Mouse (Mus musculus) right cerebral cortex, adult 2 months (tissue): ENCODE results near the gene Slc22a15.

Source experiments
- DNase-seq, 2 experiments: peaks; one replicate each; pipeline ENCODE4 v3.0.0; 2021 to 2022; ENCODE audit warnings: low spot score in 2 of 2

Slc22a15 gene

DNA sequence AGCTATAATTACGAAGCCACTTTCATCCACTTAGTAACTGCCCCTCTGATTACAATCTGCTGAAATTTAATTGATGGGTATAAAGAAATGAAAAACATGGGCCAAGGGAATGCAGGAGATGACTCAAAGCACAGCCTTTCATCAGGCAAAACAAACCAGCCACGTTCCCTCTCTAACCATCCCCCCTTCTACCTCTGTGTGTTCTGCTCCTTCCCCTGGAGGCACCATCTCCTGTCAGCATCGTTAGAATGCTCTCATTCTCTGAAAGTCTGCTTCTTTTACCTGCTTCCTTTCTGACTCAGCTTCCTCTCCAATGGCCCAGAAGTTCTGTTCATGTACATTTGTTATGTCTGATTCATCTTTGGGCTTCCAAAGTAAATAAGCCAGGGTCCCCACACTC lies 6.6 kb downstream of the Slc22a15 start:
- DNase-seq: peak; percentile 12 to 13

DNA sequence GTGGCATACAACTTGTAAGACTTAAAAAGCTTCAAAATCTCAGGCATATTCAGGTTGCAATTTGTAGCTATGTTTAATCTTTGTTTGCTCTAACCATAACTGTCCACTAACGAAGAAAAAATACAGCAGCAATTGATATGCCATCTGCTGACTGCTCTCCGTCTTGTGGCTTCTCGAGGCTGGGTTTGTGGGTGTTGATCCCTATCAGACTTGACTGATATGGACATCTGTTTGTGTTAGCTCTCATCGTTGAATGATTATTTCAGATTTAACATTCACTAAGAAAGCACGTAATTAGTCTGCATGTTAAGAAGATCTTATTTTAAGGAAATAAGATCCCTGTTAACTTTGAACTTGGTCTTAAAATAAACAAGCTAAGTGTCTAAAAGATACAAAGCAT lies 7.7 kb downstream of the Slc22a15 start:
- DNase-seq: no peak

DNA sequence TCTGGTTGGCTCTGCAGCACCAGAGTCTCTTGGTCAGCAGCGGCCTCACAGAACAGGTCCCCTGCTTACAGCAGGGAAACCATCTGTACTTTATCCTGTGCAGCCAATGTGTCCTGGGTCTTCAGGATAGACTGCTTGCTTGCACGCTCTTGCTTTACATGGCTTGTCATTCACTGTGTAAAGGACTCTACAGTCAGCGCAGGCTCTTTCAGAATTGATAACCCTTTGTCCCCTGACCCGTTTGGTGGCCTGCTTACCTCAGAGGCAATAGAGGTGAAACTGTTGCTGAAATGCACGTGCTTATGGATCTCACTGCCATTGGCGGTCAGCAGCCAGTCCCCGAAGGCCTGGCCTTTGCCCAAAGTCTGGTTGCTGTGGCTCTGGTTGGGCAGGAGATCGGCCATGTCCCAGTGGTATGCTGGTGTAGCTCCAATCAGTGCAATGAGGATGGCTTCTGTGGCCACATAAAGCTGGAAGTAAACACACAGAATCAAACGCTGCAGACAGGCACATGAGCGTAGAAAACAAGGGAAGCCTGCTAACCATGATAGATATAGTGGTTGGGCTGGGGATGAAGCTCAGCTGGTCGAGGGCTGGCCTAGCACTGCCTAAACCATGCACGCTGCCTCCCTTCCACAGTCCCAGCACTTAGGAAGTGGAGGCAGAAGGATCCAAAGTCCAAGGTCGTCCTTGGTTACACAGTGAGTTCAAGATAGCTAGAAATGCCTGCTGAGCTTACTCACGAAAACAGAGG lies 9.0 kb downstream of the Slc22a15 start:
- no peak for DNase-seq

DNA sequence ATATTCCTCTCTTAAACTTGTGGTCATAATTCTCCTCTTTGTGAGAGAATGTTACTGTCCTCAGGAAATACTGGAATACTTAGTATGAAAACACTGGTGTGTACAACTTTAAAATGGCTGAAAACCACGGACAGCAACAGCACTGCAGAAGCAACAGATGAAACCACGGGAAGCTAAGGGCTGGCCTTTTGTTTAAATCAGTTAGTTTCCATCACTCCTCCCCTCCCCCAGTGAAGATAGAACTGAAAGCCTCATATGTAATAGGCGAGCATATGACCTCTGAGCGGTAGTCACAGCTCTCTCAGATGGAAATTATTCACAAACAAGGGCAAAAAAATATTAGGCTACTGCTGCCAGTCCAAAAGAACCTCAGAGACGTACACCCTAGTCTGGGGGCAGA lies 10.0 kb downstream of the Slc22a15 start:
- no peak for DNase-seq

DNA sequence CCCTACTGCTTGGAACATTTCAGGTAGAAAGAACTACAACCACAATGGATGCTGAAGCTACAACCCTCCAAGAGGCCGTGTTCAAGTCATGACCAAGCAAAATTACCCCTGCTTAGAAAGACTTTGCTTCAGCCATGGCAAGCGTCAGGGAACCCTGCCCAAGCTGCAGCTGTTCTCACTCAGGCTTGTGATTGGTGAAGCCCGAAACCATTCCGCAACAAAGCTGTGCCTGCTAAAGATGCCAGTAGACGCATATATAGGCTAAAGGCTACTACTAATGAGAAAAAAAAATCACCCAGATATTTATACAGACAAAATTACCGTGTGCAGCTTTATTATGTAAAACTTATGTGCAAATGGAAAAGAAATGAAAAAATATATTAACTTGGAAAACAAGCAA lies 12.2 kb downstream of the Slc22a15 start:
- DNase-seq: no peak

DNA sequence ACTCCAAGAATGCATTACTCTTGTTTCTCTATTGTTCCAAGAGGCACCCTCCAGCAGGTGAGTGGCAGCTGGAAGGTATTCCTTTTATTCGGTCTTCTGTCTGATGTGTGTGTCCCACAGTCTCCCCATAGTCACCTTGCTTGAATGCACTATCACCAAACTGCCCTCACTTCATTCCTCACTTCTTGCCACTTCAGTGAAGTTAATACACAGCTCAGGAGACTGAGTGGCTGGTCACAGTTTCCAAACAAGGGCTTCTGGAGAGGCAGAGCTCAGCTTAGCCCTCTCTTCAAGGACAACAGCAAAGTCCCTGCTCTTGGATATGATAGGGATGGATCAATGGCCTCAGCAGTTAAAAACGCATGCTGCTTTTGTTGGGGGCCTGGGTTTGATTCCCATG lies 17.2 kb downstream of the Slc22a15 start:
- no peak for DNase-seq

DNA sequence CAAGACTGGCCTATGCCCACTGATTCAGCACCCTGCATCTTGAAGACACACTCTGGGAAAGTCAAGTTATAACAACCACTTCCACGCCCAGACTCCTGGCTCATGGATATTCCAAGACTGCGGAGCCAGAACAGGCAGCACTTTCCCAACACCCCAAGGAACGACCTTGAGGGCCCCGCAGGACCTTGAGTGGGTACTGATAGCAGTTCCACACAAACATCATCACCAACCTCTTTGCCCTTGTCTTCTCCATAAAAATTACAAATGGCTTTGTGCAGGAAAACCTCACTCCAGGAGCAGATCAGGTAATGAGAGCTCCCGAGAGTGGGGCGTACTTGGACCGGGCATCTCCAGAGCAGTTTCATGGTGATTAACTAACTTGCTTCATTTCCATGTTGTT lies 19.5 kb downstream of the Slc22a15 start:
- no peak for DNase-seq

DNA sequence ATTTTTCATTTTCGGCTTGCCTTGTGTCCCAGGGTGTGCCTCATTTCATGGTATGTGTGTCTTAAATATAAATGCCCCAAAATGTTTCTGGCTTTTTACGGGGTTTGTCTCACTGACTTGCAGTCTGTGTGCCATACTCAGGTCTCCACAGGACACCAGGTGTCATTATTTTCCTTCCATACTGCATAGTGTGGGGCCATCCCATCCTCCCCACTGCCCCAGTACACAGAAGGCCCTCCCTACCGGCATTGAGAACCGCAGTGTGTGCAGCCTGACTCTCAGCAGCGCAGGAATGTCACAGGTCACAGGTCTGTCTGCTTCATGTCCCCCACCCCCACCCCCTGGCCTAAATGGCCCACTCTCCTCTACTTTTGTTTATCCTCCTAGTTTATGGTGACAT lies 21.2 kb downstream of the Slc22a15 start:
- no peak for DNase-seq

DNA sequence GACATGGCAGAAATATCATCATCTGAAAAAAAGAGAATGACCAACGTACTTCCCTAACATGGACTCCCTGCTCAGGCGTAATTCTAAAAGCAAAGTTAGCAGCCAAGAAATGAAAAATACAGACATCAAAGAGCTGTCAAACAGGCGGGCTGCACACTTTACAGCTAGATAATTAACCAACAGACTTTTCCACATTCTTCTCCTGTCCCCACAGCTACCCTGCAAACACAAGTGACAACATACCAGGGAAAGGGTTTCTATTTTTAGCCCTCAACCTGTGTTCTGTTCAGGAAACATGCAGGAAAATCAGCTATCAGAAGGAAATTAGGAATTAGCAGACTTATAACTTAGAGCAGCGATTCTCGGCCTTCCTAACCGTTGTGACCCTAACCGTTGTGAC lies 21.9 kb downstream of the Slc22a15 start:
- DNase-seq: no peak

DNA sequence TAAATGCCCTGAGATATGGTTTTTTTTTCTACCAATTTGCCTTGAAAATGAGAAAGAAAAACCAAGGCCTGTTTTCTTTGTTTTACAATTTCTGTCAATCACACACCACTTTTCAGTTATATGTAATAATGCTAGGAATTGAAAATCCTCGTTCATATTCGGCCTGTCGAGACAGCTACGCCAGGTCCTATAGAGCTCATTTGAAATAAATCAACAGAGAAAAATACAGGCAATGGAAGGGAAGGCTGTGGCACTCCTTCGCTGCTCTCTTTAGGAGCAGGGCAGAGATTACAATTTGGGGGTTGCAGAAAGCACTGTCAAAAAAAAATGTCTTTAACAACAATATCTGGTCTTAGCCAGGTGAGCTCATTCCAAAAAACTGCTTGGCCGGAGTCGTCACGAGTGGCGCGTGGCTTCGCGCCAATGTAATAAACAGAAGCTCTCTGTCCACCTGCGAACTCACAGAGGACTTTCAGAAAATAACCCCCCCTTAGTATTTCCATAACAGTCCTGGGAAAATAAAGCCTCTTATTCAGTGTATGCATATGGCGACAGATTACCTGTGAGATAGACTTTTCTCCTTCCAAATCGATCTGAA lies 26.8 kb downstream of the Slc22a15 start:
- DNase-seq: no peak

DNA sequence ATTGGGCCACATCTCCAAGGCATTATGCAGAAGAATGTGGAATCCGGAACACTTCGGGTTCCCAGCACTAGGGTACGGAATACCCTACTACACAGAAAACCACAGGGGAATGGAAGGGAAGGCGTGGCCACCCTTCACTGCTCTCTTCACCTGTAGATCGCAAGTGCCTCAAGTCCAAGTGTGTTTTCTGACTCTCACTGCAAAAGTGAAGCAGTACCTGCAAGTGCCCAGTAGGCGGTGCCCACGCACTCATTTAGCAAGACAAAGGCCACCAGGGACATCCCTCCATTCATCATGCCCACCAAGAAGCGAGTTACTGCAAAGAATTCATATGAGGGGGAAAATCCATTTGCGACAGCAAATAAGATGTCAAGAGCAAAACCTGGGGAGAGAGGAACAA lies 27.4 kb downstream of the Slc22a15 start:
- peak; percentile 76 to 80 for DNase-seq

DNA sequence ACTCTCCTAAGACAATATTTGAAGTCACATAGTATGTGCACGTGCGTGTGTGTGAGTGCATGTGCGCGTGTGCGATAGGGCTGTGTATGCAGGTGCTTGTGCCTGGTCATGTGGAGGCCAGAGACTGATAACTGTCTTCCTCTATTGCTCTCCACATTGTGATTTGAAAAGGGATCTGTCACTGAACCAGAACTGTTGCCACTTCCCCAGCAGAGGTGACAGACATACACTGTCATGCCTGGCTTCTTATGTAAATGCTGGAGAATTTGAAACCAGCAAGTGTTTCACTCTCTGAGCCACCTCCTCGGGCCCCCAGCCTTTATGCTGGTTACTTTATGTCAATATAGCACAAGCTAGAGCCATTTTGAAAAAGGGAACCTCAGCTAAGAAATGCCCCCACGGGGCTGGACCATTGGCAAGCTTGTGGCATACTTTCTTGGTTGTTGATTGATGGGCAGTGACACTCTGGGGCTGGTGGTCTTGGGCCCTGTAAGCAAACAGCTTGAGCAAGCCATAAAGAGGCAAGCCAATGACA lies 28.8 kb downstream of the Slc22a15 start:
- no peak for DNase-seq

DNA sequence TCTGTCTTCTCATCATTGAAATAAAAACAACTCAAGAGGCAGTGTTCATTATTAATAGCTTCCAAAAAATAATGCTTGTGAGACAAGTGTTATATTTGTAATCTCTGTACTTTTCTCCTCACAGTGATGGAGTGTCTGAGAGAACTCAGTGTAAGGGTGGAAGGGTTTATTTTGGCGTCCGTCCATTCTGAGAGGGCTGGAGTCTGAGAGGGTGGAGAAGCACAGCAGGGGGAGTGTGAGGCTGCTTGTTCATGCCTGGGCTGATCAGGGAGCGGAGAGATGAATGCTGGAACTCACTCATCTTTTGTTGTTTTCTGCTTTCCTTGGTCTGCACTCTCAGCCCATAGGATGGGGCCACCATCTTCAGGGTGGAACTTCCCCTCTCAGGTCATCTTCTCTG lies 38.7 kb downstream of the Slc22a15 start:
- DNase-seq: peak; percentile 20 to 25

DNA sequence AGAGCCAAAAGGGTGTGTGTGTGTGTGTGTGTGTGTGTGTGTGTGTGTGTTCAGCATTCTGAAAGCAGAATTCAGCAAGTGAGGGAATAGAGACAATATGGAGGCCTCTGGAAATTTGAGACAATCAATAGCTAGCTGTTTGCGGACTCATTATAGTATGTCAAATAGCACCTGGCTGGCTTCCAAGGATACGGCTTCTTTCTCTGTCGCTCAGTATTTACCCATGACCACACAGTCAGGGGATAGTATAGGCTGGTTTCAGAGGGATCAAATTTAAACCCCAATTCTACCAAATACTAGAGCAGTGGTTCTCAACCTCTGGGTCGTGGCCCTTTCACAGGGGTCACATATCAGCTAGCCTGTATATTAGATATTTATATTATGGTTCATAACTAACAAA lies 39.2 kb downstream of the Slc22a15 start:
- no peak for DNase-seq

DNA sequence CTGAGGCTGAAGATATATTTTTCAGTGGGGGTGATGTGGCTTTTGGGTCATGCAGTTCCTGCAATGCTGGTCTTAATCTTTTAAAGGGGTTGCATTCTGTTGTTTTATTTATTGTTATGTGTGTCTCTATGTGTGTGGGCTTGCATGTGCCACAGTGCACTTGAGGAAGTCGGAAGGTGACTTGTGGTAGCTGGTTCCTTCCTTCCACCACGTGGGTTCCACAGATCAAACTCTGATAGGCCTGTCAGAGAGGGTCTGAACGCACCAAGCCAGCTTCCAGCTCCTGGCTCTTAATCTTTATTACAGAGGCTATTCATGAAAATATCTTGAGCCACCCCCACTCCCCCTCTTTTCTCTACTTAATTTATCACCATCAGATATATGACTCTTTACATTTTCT lies 40.4 kb downstream of the Slc22a15 start:
- DNase-seq: no peak

DNA sequence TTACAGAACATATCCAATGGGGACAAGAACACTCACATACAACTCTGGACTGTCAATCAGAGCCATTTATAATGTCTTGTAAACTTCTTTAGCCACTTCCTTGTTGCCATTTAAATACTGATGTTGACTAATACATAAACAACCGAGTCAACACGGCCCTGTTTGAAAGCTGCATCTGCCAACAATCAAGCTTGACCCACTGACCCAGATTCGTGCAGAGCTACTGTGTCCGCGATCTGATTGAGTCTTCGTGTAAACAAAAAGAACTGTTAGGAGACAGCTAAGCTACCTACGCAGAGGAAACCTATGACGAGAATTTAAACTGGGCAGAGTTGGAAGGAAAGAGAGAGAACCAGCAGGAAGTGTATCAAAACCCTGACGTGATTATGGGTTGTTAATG lies 42.5 kb downstream of the Slc22a15 start:
- DNase-seq: no peak

DNA sequence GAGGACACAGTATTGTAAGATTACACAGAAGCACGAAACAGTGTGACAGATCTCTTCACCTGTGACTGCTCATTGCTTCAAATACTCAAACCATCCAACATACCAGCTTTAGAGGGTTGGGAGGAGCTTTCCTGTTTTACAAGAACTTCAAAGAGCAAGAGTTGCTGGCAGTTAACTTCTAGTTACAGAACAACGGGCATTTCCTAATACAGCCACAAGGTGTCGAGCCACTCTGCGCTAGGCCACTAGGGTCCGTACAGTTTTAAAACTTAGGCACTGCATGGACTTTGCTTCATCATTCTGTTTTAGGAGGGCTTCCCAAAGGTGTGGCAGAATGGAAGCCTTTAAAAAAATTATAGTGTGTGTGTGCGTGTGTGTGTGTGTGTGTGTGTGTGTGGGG lies 43.4 kb downstream of the Slc22a15 start:
- no peak for DNase-seq

DNA sequence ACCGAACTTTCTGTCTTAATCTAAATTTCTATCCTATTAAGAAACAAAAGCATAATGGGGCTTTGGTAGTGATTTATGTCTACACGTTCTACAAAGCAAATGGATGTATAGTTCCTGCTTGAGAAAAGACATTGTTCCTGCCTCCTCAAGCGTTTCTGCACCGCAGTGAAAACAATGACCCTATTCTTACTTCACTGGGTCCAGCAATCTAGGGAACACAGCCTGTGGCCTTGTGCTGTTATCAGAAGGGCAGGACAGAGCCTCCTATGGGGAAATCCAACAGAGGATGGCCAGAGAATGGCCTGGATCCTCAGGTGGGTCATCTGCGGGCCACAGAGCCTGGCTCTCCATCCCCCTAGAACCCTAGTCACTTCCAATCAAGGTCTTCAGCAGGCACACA lies 46.1 kb downstream of the Slc22a15 start:
- no peak for DNase-seq

DNA sequence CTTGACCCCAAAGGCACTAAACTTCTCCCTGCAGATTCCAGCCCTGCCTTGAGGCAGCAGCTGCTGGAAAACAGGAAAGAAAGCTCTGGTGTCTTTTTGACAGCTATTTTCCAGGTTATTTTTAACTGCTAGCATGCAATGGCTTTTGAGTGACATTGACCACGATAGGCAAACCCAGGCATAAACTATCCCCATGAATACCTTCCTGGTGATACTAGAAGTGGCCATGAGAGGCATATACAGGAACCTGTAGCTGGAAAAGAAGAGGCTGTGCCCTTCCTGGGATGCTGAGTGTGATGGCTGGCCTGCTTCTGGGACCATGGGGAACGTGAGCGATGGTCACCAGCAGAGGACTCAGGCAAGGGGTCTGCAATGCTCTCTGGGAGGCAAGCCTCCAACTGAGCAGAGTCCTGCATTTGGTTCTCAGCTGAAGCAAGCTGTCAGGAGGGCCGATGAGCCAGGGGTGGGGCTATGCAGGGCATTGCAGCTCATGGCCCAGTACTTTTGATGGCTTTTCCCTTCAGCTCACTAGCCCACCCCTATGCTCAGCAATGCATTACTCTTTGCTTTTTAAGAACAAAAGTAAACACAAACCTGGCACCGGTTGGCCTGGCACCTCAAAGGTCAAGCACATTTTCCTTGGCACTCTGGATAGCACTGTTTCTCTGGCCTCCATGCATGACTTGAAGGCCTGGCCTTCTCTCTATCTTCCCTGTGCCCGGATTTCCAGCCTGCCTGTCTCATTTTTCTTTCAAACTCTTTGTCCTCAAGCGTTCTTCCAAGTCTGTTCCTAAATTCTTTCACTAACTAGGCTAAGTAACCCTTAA lies 47.6 kb downstream of the Slc22a15 start:
- no peak for DNase-seq

DNA sequence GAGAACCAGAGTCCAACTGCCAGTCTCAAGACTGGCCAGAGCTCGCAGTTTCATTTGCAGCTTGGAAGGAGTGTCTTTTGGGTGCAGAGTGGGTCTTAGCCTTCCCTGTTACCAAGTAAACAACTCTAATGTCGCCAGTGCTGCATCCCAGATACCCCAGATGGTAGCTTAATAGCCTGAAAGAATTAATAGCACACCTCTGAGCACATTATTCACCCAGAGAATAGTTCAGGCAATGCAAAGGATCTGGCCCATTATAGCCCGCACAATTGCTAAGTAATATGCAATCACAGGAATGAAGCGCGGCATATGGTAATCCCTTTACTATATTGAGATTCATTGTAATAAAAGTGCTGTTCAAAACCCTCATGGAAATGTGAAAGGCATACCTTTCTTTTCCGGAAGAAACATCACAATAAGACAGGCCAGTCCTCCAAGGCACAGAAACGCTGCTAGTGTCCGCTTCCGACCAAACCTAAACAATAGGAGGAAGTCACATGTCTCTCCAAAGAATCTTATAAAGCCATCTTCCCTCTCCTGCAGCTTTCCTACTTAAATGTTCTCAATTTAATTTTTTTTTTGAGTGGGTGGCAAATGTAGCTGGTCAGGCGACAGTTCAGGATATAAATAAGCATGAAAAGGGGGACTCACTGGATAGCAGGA lies 48.9 kb downstream of the Slc22a15 start:
- DNase-seq: no peak

DNA sequence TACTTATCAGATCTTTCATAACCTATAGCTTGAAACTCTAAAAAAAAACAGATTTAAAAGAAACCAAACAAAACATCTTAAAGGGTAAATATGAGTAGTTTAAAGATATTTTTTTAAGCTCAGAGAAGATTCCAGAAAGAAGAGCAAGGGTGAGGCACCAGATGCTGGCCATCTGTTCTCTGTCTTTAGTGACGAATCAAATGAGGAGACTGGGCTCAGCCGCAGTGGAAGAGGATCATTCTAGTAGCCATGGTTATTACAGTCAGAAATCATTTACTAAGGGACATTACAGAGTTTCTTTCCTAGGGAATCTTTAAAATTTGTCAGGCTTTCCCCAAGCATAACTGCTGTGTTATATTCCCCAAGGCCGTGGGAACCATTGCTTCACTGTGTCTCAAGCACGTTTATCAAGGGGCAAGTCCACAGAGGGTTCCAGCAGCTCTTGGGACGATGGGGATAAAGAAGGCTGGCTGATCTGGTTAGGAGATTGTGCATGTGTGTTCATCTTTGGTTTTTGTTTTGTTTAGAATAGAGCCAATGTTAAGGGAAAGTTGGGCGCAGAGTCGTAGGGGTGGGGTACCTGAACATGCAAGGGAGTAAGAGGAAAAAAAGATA lies 51.1 kb downstream of the Slc22a15 start:
- peak in 1 of 2 experiments; percentile 21 for DNase-seq

DNA sequence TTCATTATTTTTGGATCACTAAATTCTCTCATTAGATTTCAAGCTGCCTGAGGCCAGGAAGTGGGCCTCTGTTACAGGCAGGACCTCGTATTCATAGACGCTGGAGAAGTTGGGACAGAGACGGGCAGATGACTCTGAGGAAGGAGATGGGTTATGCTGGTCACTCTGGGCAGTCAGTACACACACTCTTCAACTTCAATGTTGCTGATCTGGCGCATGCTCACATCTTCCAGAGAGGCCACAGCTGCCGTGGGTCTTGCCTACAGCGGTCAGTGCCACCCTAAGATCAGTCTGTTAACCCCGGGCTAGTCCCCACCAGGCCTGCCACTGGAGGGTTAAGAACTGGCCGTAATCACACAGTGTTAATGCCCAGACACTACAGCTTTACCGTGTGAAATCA lies 52.3 kb downstream of the Slc22a15 start:
- no peak for DNase-seq
